Mouse (Mus musculus) heart, postnatal 36 days (tissue): ENCODE measurements at regions not wholly inside any gene's neighbourhood (a gene's known extent, or its start where the extent isn't known, plus 50 kb on each side); places are given as distances from the start of the nearest gene placed in this dataset.
"Not testable (repeated sequence)": the region's sequence is repeated elsewhere in the genome, so short reads cannot be mapped to it uniquely, and the experiment has no call there.

Experiments
- DNase-seq, 2 experiments: peaks; one replicate each; pipeline ENCODE4 v3.0.0; 2021 to 2022
- intact Hi-C: fragments of 180-260 bp; cut with DNase I; formaldehyde crosslinking; loops from one replicate; pipeline ENCODE4 v1.15.1; 2025

GRCm38 (mm10) chr4:81565422-81566395, 123.1 kb upstream of the Mpdz start:
- intact Hi-C loops = loop anchor here (1.0 to 5.0 kb wide), 3 partner anchors 497 to 1023 kb away; no protein-coding TSS in a partner anchor
- DNase-seq = peak in 1 of 2 experiments; percentile 27

- DNase-seq = no peak
These were observed 121.8 kb upstream of the Mpdz start for GRCm38 (mm10) chr4:81564446-81564845.

GRCm38 (mm10) chr4:81563574-81563973, 121.0 kb upstream of the Mpdz start:
- intact Hi-C loops = loop anchor here (5.0 kb wide), 2 partner anchors 386 to 1054 kb away; no protein-coding TSS in a partner anchor
- DNase-seq = no peak

More at GRCm38 (mm10) chr4:81564446-81564845, 121.8 kb upstream of the Mpdz start:
- intact Hi-C loops = loop anchor here (2.0 to 5.0 kb wide), 3 partner anchors 387 to 1053 kb away; no protein-coding TSS in a partner anchor

- DNase-seq = no peak
- intact Hi-C loops = loop anchor here (5.0 kb wide), 2 partner anchors 384 to 1056 kb away; no protein-coding TSS in a partner anchor
These were observed 118.8 kb upstream of the Mpdz start for GRCm38 (mm10) chr4:81561453-81561852.

GRCm38 (mm10) chr4:81550816-81551215, 108.2 kb upstream of the Mpdz start:
- DNase-seq = no peak
- intact Hi-C loops = no loop called here

- DNase-seq = no peak
- intact Hi-C loops = no loop called here
These were observed 107.6 kb upstream of the Mpdz start for GRCm38 (mm10) chr4:81550256-81550655.

GRCm38 (mm10) chr4:81540496-81540895, 97.9 kb upstream of the Mpdz start:
- intact Hi-C loops = no loop called here
- DNase-seq = no peak

- no peak for DNase-seq
- intact Hi-C loops = no loop called here
These were observed 96.9 kb upstream of the Mpdz start for GRCm38 (mm10) chr4:81539551-81539950.

- DNase-seq = no peak
- intact Hi-C loops = no loop called here
These were observed 94.2 kb upstream of the Mpdz start for GRCm38 (mm10) chr4:81536795-81537194.

- DNase-seq = peak; percentile 7 to 42
- intact Hi-C loops = no loop called here
These were observed 87.9 kb upstream of the Mpdz start for GRCm38 (mm10) chr4:81530546-81530945.

- DNase-seq, intact Hi-C loops: not testable (repeated sequence)
These were observed 76.5 kb upstream of the Mpdz start for GRCm38 (mm10) chr4:81519151-81519550.

GRCm38 (mm10) chr4:81514547-81514946, 71.9 kb upstream of the Mpdz start:
- no peak for DNase-seq
- intact Hi-C loops = no loop called here

GRCm38 (mm10) chr4:81512396-81512795, 69.8 kb upstream of the Mpdz start:
- intact Hi-C loops = no loop called here
- no peak for DNase-seq

GRCm38 (mm10) chr4:81508776-81509175, 66.2 kb upstream of the Mpdz start:
- intact Hi-C loops = no loop called here

GRCm38 (mm10) chr4:81506841-81507240, 64.2 kb upstream of the Mpdz start:
- no peak for DNase-seq
- intact Hi-C loops = no loop called here

More at GRCm38 (mm10) chr4:81508776-81509175, 66.2 kb upstream of the Mpdz start:
- DNase-seq = no peak

GRCm38 (mm10) chr4:81506306-81506705, 63.7 kb upstream of the Mpdz start:
- no peak for DNase-seq
- intact Hi-C loops = no loop called here

- DNase-seq = no peak
- intact Hi-C loops = no loop called here
These were observed 62.5 kb upstream of the Mpdz start for GRCm38 (mm10) chr4:81505096-81505495.

GRCm38 (mm10) chr4:81503941-81504340, 61.3 kb upstream of the Mpdz start:
- intact Hi-C loops = no loop called here
- no peak for DNase-seq

- DNase-seq = no peak
- intact Hi-C loops = no loop called here
These were observed 59.2 kb upstream of the Mpdz start for GRCm38 (mm10) chr4:81501802-81502201.

GRCm38 (mm10) chr4:81498133-81498532, 55.5 kb upstream of the Mpdz start:
- no peak for DNase-seq
- intact Hi-C loops = loop anchor here (2.0 to 5.0 kb wide), 3 partner anchors 1044 to 1119 kb away; no protein-coding TSS in a partner anchor

- intact Hi-C loops = no loop called here
- no peak for DNase-seq
These were observed 50.2 kb upstream of the Mpdz start for GRCm38 (mm10) chr4:81492811-81493210.
